Mouse (Mus musculus): ENCODE results near the gene Tspear.

DNA sequence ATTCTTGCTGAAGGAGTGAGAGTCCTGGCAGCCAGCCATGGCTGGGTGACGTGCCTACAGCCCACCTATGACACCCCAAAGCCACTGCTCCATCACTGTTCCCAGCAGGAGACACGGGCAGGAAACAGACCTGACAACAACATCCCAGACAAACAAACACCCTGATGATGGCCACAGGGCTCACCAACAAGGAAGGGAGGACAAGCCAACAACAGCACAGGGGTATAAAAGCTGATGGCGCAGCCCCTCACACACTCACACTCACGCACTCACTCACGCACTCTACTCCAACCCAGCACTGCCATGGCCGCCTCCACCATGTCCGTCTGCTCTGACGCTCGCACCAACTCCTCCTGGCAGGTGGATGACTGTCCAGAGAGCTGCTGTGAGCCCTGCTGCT is 166.2 kb downstream of the Tspear start, which contains the start of gene Gm10318:
- TF ChIP-seq CTCF (IDR thresholded peaks at IDR 0.05; ENCODE audit: control insufficient read depth, insufficient read depth, insufficient read length) (no peak), FOSL1 (IDR thresholded peaks at IDR 0.05; ENCODE audit: insufficient read depth, low read length, poor library complexity, severe bottlenecking) (no peak), USF1 (IDR thresholded peaks at IDR 0.05; ENCODE audit: low read depth) (no peak), MAX (IDR thresholded peaks at IDR 0.05) (no peak)

Measured in C2C12 (cell line).